ENCODE assay signal across 12 mouse cellular contexts in genomic region chr11:86570261-86570746, GRCm38 (mm10). TPM values are rescaled to one million over a fixed set of nuclear protein-coding genes. Genes with fewer than 3 reads are reported as not detected.
DNase-seq lines count a peak whose midpoint lies in the region; ATAC-seq and TF ChIP-seq lines count a peak whose summit lies in the region.
"Had no signal": no experiment of that assay in that cellular context is flagged by ENCODE, and none has a peak within 500 bp of the region (broad histone marks: within the 10 kb centered on the region; RNA-seq: fewer than 3 reads in every experiment).

No protein-coding gene starts in this region.

- no peak for ATAC-seq in liver, embryonic 13.5 days (ENCODE audit: low read depth)
- ATAC-seq in liver, embryonic 12.5 days: no peak
- ATAC-seq in midbrain, embryonic 14.5 days (ENCODE audit: low FRiP score, low TSS enrichment): no peak

- 65% methylated on average over 9 of the region's 9 CpGs for WGBS in liver, embryonic 13.5 days (ENCODE audit: insufficient replicate concordance)
- WGBS in liver, embryonic 12.5 days (ENCODE audit: insufficient replicate concordance): 63% methylated on average over 9 of the region's 9 CpGs
- 79% methylated on average over 9 of the region's 9 CpGs for WGBS in midbrain, embryonic 14.5 days
- WGBS in cerebellum, adult 2 months: 78% methylated on average over 9 of the region's 9 CpGs

- H3K27me3 ChIP-seq in liver, embryonic 13.5 days: no peaks in the 10 kb centered on the region
- H3K27me3 ChIP-seq in liver, embryonic 12.5 days (replicated peaks): no peaks in the 10 kb centered on the region
- H3K27me3 ChIP-seq in myocyte (ENCODE audit: control insufficient read depth, insufficient read depth, insufficient read length): no peaks in the 10 kb centered on the region
- no peaks in the 10 kb centered on the region for H3K27me3 ChIP-seq in midbrain, embryonic 14.5 days (ENCODE audit: control insufficient read depth, insufficient read depth, low read length)
- H3K27me3 ChIP-seq in cerebellum, adult 2 months (ENCODE audit: control insufficient read depth, insufficient read depth, low read length): no peaks in the 10 kb centered on the region
- H3K27me3 ChIP-seq: neural tube, embryonic 13.5 days had no signal

- no peak for DNase-seq in liver, embryonic 13.5 days
- peak; percentile 42 for DNase-seq in adrenal gland, postnatal 25 days
- DNase-seq in forelimb bud, embryonic 11.5 days (ENCODE audit: low read depth, low spot score): peak; percentile 83
- no peak for DNase-seq in midbrain, embryonic 14.5 days
- DNase-seq in right cerebral cortex, postnatal 4 days: no peak
- no peak for DNase-seq in cerebellum, adult 2 months
- DNase-seq: cerebellum, postnatal 25 days; heart, postnatal 36 days; thymus, adult 18-20 months had no signal

- no peaks in the 10 kb centered on the region for H3K79me2 ChIP-seq in myocyte (ENCODE audit: control insufficient read depth, insufficient read depth)

- peaks cover 8% of the 10 kb centered on the region for H3K4me1 ChIP-seq in liver, embryonic 13.5 days (replicated peaks)
- peaks cover 16% of the 10 kb centered on the region; the same call in 1 of the 2 replicates for H3K4me1 ChIP-seq in liver, embryonic 12.5 days
- H3K4me1 ChIP-seq in midbrain, embryonic 14.5 days (ENCODE audit: control insufficient read depth, insufficient read depth, low read length): no peaks in the 10 kb centered on the region
- peaks cover 3% of the 10 kb centered on the region; the same call in 1 of the 2 replicates for H3K4me1 ChIP-seq in cerebellum, adult 2 months (ENCODE audit: control insufficient read depth, insufficient read depth, low read length)

- peaks cover 21% of the 10 kb centered on the region; the same call in 1 of the 2 replicates for H3K36me3 ChIP-seq in liver, embryonic 13.5 days
- H3K36me3 ChIP-seq in liver, embryonic 12.5 days: peaks cover 26% of the 10 kb centered on the region
- no peaks in the 10 kb centered on the region for H3K36me3 ChIP-seq in myocyte (ENCODE audit: control insufficient read depth, insufficient read depth)
- H3K36me3 ChIP-seq in midbrain, embryonic 14.5 days (ENCODE audit: control insufficient read depth, insufficient read depth, low read length): no peaks in the 10 kb centered on the region

- no peaks in the 10 kb centered on the region for H3K9me3 ChIP-seq in liver, embryonic 13.5 days (replicated peaks)
- no peaks in the 10 kb centered on the region for H3K9me3 ChIP-seq in liver, embryonic 12.5 days (replicated peaks)
- H3K9me3 ChIP-seq in midbrain, embryonic 14.5 days (ENCODE audit: control insufficient read depth, low read length): no peaks in the 10 kb centered on the region
- H3K9me3 ChIP-seq: neural tube, embryonic 13.5 days had no signal

- no peak overlapping the region for H3K9ac ChIP-seq in liver, embryonic 13.5 days
- H3K9ac ChIP-seq in liver, embryonic 12.5 days: no peak overlapping the region
- no peak overlapping the region for H3K9ac ChIP-seq in midbrain, embryonic 14.5 days (replicated peaks; ENCODE audit: low read length)
- H3K9ac ChIP-seq: neural tube, embryonic 13.5 days had no signal

- no peak overlapping the region for H3K4me2 ChIP-seq in liver, embryonic 13.5 days
- no peak overlapping the region for H3K4me2 ChIP-seq in liver, embryonic 12.5 days
- peak overlapping the region; percentile 68 for H3K4me2 ChIP-seq in myocyte (ENCODE audit: low read depth)
- no peak overlapping the region for H3K4me2 ChIP-seq in midbrain, embryonic 14.5 days (ENCODE audit: low read length)
- H3K4me2 ChIP-seq: neural tube, embryonic 13.5 days had no signal

- TF ChIP-seq CTCF in cerebellum, adult 2 months (IDR thresholded peaks at IDR 0.05; ENCODE audit: borderline replicate concordance, insufficient read depth, low read depth, low read length): no peak

- peak overlapping the region; percentile 32; the same call in 1 of the 2 replicates for H3K27ac ChIP-seq in liver, embryonic 13.5 days
- no peak overlapping the region for H3K27ac ChIP-seq in liver, embryonic 12.5 days
- H3K27ac ChIP-seq in midbrain, embryonic 14.5 days (replicated peaks; ENCODE audit: low read depth, low read length): no peak overlapping the region
- no peak overlapping the region for H3K27ac ChIP-seq in cerebellum, adult 2 months (ENCODE audit: insufficient read depth, low read length)
- H3K27ac ChIP-seq: neural tube, embryonic 13.5 days had no signal

- H3K4me3 ChIP-seq in liver, embryonic 13.5 days (replicated peaks): no peak overlapping the region
- H3K4me3 ChIP-seq in liver, embryonic 12.5 days: no peak overlapping the region
- no peak overlapping the region for H3K4me3 ChIP-seq in myocyte
- H3K4me3 ChIP-seq in midbrain, embryonic 14.5 days (replicated peaks; ENCODE audit: low read depth, low read length): no peak overlapping the region
- no peak overlapping the region for H3K4me3 ChIP-seq in cerebellum, adult 2 months (replicated peaks; ENCODE audit: insufficient read depth, low read depth, low read length)
- H3K4me3 ChIP-seq: neural tube, embryonic 13.5 days had no signal

- TF ChIP-seq POLR2A in myocyte (IDR thresholded peaks at IDR 0.05; ENCODE audit: insufficient read length, low read depth): no peak
- no peak for TF ChIP-seq POLR2A in cerebellum, adult 2 months (IDR thresholded peaks at IDR 0.05; ENCODE audit: borderline replicate concordance, insufficient read depth, low read length)

- H3ac ChIP-seq in myocyte (ENCODE audit: control insufficient read depth, insufficient read length): no peak overlapping the region

TF ChIP-seq in myocyte, 11 proteins besides CTCF, POLR2A, EP300 and RAD21:
- TF ChIP-seq TCF3 (IDR thresholded peaks at IDR 0.05; ENCODE audit: insufficient read length, low read depth): no peak
- no peak for TF ChIP-seq TCF12 (IDR thresholded peaks at IDR 0.05; ENCODE audit: insufficient read depth, poor library complexity, severe bottlenecking)
- TF ChIP-seq REST (IDR thresholded peaks at IDR 0.05; ENCODE audit: insufficient read depth, insufficient read length): no peak
- peak; percentile 66 for TF ChIP-seq POLR2AphosphoS2 (IDR thresholded peaks at IDR 0.05; ENCODE audit: insufficient read length, low read depth)
- TF ChIP-seq CEBPB (IDR thresholded peaks at IDR 0.05; ENCODE audit: insufficient read depth, poor library complexity, severe bottlenecking): 0 out of 2 replicates have a peak, but pooled peaks have one; percentile 3
- no peak for TF ChIP-seq SRF (IDR thresholded peaks at IDR 0.05; ENCODE audit: control insufficient read depth, insufficient read length, low read depth)
- TF ChIP-seq USF1 (IDR thresholded peaks at IDR 0.05; ENCODE audit: low read depth): no peak
- TF ChIP-seq MYOD1 (IDR thresholded peaks at IDR 0.05; ENCODE audit: control insufficient read depth in 1 of 3, insufficient read length in 2 of 3, low read depth in 2 of 3): peak in 2 of 3 experiments; percentile 31 to 43
- TF ChIP-seq E2F4 (IDR thresholded peaks at IDR 0.05; ENCODE audit: insufficient read depth): no peak
- TF ChIP-seq MAX (IDR thresholded peaks at IDR 0.05; ENCODE audit: low read depth): no peak
- peak in 2 of 3 experiments; percentile 35 to 59 for TF ChIP-seq MYOG (IDR thresholded peaks at IDR 0.05; ENCODE audit: control insufficient read depth in 1 of 3, insufficient read depth in 1 of 3, insufficient read length in 2 of 3, low read depth in 2 of 3)

RNA-seq across cellular contexts. Expression of gene Tubd1, which starts 25.5 kb away (rescaled TPM):
- 13.2 and 13.6 TPM in 2 replicates for polyA plus RNA-seq in liver, embryonic 13.5 days (2015; fragmentation: Nextera tagmentation; extraction: Ambion mirVana)
- 13.7 and 14.8 TPM in 2 replicates for polyA plus RNA-seq in liver, embryonic 12.5 days (2016; fragmentation: Nextera tagmentation; extraction: Ambion mirVana)
- 8.5 and 10.5 TPM in 2 replicates for total RNA-seq in adrenal gland, postnatal 25 days (2021)
- polyA plus RNA-seq in myocyte (2012; fragmentation: generic; extraction: Trizol): 6.6 TPM
- polyA plus RNA-seq in midbrain, embryonic 14.5 days (2014; fragmentation: Nextera tagmentation; extraction: Ambion mirVana): 4.7 and 6.1 TPM in 2 replicates
- 3.5 and 4.0 TPM in 2 replicates for polyA plus RNA-seq in cerebellum, adult 2 months (2012; rRNA removed)

RNA-seq across cellular contexts. Expression of gene Rps6kb1, which starts 25.7 kb away (rescaled TPM):
- 30.5 and 34.4 TPM in 2 replicates for polyA plus RNA-seq in liver, embryonic 13.5 days (2015; fragmentation: Nextera tagmentation; extraction: Ambion mirVana)
- polyA plus RNA-seq in liver, embryonic 12.5 days (2016; fragmentation: Nextera tagmentation; extraction: Ambion mirVana): 35.9 and 40.6 TPM in 2 replicates
- total RNA-seq in adrenal gland, postnatal 25 days (2021): 41.3 and 44.1 TPM in 2 replicates
- 13.0 TPM for polyA plus RNA-seq in myocyte (2012; fragmentation: generic; extraction: Trizol)
- polyA plus RNA-seq in midbrain, embryonic 14.5 days (2014; fragmentation: Nextera tagmentation; extraction: Ambion mirVana): 44.4 and 47.8 TPM in 2 replicates
- polyA plus RNA-seq in cerebellum, adult 2 months (2012; rRNA removed): 25.6 and 28.9 TPM in 2 replicates

Comparison
In these comparisons a context has a peak if more than half of its experiments do, and no peak if none do; other contexts are left out.
1. DNase-seq: peak in adrenal gland, postnatal 25 days (single experiment) and forelimb bud, embryonic 11.5 days (single experiment); none in liver, embryonic 13.5 days (single experiment), midbrain, embryonic 14.5 days (single experiment), right cerebral cortex, postnatal 4 days (single experiment) and cerebellum, adult 2 months (0 of 2).